Mouse (Mus musculus): ENCODE data around the gene Dgkz.
A peak's percentile ranks its signal among the peaks of the same experiment; 100 is the strongest.

The Dgkz gene

DNA sequence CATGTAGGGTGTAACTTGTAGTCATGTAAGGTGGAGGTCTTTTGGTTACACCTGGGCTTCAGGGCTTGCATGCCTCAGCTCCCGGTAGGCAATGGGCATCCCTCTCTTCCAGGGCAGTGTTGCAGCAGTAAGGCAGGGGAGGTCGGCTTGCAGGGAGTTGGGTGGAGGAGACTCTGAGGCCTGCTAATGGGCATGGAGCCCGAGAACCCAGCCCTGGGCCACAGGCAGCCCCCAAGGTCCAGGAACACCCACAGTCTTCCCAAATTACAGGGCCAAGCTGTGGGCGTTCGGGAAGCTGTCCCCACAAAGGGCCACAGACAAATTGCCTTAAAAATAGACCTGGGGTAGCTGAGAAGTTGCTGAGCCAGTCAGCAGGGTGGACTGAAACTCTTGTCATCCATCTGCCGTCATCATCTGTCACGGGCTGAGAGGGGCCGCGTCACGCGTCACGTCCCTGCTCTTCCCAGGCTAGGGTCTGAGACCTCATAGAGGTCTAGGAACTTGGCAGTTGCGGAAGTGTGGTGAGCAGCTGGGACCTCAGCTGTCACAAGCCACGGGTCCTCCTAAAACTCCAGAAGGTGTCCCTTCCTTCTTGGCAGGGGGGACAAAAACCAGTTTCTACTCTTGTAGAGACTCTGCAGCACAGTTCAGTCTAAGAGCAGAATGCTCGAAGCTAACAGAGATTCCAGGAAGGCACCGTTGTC lies 22.4 kb upstream of the Dgkz start:
- no peak for ATAC-seq (ENCODE audit: insufficient number of reproducible peaks, low FRiP score, low TSS enrichment)

DNA sequence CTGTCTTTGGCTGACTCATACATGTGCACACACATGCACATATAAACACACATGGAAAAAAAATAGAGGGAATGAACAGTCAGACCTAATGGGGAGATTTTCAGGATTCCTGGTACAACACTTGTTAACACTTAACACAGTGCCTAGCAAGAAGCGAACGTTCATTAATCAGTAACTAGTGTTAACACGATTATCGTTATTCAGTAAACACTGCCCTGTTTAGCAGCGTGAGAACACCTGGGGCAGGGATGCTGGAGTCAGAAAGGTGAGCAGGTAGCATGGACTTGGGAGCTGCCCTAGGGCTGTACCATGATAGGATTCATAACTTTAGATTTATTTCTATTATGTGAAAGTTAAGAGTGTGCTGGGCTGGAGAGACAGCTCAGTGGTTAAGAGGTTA lies 20.3 kb upstream of the Dgkz start:
- ATAC-seq (ENCODE audit: insufficient number of reproducible peaks, low FRiP score, low TSS enrichment), result no peak

DNA sequence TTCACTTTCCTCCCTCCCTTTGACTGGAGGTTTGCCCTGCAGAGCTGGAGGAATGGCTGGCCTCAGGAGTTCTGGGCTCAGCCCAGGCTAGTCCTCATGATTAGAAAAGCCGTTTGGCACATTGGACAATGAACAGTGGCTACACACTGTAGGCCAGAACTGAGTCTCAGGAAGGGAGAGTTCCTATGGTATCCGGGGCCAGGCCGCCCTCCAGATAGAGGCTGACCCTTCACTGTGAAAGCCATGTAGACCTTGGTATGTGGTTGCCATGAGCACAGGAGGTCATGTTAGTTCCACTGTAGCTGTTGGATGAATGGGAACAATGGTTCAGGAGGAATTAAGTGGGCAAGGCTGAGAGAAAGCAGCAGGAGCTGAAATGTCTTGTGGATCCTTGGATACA lies 17.7 kb upstream of the Dgkz start:
- ATAC-seq (ENCODE audit: insufficient number of reproducible peaks, low FRiP score, low TSS enrichment), result no peak

DNA sequence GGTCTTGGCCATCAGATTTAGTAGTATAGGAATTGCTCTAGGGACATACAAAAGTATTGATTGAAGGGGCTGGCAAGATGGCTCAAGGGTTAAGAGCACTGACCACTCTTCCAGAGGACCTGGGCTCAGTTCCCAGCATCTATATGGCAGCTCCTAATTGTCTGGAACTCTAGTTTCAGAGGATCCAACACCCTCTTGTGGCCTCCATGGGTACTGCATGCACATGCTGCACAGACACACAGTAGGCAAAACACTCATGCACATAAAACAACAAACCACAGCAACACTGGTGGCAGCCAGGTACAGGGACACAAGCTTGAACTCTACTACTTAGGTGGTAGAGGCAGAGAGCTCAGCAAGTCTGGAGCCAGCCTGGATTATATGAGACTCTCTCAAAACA lies 14.1 kb upstream of the Dgkz start:
- ATAC-seq (ENCODE audit: insufficient number of reproducible peaks, low FRiP score, low TSS enrichment), result no peak

DNA sequence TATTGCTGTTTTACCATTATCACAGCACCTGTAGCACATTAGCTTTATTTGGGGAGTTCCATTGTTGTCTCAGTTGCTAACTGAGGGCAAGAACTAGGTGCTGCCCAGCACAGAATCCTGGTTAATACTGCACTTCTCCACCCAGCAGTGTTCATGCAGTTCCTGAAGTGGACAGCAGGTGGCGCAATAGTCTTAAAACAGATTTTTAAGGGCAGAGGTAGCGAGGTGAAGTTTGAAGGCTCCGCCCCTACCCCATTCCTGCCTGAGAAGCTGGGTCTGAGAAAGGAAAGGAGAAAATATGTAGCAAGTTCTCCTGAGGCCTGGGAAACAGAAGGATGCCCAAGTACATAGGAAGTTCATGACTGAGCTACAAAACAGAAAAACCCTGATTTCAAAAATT lies 11.9 kb upstream of the Dgkz start:
- ATAC-seq (ENCODE audit: insufficient number of reproducible peaks, low FRiP score, low TSS enrichment), result peak; percentile 58

DNA sequence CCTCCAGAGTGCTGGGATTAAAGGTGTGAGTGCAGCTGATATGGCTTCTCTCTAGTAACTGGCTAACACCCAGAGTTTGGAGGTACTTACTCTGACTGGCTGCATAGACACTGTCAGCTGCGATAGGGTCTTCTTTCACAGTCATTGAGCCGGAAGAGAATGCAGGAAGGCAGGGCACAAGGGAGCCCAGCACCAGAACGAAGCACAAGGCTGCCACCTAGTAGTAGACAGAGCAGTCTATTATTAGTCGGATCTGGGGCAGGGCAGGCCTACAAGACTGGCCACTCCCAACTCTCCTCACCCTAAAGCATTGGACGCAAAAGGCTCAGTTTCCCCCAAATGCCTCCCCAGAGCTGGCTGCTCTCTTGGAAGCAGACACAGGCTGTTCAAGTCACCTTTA lies 10.4 kb upstream of the Dgkz start:
- peak; percentile 60; the same call in 1 of the 2 replicates for ATAC-seq (ENCODE audit: insufficient number of reproducible peaks, low FRiP score, low TSS enrichment)

DNA sequence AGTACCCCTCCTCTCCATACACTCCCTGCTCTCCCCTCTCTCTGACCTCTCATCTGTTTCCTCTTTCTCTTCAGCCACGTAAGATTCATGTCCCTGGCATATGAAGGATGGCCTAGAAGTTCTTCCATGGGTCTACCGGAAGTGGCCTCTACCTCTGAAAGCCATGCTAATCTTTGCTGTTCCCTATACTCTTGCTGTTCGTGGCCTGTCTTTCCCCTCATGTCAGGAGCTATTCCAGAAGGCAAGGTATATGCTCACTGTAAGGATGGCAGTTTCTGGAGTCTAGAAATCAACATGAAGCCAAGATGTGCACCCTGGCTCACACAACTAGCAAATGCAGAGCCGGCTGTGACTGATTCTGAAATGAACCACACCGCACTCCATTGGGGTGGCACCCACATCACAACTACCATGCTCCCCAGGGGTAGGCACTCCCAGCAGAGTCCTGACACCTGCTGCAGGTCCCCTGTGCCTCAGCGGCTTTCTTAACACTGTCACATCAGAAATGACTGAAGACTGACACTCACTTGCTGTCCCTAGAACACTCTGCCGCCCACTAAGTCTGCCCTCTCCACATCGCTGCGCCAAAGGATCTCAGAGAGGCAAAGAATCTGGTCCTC lies 9.4 kb upstream of the Dgkz start:
- ATAC-seq (ENCODE audit: insufficient number of reproducible peaks, low FRiP score, low TSS enrichment), result no peak

DNA sequence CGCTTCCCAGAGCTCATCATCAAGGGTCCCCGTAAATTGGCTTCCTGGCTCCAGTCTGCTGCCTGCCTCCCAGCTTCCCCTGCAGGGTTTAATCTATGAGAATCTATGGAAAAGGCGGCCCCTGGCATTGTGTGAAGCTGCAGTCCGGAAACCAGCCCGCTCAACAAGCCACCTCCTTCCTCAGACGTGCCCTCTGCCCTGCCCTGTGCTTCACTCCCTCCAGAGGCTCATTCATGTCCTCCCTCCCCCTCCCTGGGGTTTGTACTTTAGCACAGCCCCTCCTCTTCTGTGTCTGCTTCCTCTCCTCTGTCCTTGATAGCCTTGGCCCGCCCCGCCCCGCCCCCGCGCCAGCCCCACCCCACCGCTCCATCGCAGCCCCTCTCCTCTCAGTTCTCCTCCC lies 8.8 kb upstream of the Dgkz start:
- ATAC-seq (ENCODE audit: insufficient number of reproducible peaks, low FRiP score, low TSS enrichment), result no peak

DNA sequence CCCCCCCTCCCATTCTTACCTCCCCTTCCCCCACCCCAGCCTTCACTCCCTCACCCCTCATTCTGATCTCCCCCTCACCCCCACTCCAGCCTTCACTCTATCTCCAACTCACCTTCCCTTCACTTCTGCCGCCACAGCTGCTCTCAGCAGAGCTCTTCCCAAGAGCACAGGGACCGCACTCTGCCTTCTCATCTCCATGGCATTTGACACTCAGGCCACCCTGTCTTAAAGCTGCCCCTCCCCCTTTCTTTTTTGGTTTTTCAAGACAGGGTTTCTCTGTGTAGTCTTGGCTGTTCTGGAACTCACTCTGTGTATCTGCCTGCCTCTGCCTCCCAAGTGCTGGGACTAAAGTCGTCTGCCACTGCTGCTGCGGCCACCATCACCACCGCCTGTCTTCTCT lies 5.2 kb upstream of the Dgkz start:
- no peak for ATAC-seq (ENCODE audit: insufficient number of reproducible peaks, low FRiP score, low TSS enrichment)

DNA sequence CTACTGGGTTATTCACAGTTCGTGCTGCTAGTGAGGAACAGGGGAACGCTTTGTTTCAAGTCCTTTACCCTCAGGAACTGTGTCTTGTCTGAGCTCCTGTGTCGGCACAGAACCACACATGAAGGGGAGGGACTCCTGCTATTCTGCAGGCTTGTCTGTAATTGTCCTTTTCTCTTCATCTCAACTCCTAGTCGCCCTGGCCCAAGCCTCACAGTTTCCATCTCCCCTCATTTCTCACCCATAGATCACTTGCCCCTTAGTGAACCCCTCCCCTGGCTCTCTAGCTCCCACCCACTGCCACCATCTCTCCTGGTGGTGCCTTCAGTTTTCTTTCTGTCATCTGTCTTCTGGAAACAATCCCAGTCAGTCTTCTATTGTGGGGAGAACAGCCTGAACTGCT lies 4.6 kb upstream of the Dgkz start:
- ATAC-seq (ENCODE audit: insufficient number of reproducible peaks, low FRiP score, low TSS enrichment), result no peak

DNA sequence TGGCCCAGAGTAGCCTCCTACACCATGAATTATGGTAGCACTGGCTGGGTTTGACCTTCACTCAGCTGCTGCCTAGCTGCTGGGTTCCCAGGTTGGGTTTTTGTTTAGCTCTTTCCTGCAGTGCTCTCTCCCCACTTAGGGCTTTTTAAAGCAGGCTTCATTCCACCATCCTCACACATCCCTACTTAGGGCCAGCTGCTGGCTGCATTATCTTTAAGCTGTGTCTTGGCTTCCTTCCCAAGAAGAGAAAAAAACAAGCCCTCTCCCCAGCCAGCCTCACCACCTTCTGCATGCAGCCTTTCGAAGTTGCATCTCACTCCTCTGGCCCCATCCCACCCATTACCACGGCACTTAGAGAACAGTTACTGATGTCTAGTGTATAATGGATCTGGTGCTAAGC lies 2.9 kb upstream of the Dgkz start:
- ATAC-seq (ENCODE audit: insufficient number of reproducible peaks, low FRiP score, low TSS enrichment), result no peak

DNA sequence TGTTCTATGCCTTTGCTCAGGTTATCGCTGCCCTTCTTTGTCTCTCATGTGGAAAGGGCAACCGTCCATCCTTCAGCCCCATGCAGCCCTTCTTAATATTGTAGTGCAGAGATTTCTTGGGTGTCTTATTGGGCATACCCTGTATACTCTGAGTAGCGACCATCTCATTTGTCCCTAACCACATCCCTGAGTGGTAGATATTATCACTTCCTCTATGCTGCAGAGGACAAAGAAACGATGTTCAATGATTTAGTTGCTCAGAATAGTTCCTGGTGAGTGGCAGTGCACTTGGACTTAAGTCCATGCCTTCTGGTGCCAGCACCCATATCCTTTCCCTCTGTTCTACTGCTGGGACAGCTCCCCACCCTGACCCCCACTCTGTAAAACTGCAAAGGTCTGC lies 2.3 kb upstream of the Dgkz start:
- ATAC-seq (ENCODE audit: insufficient number of reproducible peaks, low FRiP score, low TSS enrichment), result no peak

DNA sequence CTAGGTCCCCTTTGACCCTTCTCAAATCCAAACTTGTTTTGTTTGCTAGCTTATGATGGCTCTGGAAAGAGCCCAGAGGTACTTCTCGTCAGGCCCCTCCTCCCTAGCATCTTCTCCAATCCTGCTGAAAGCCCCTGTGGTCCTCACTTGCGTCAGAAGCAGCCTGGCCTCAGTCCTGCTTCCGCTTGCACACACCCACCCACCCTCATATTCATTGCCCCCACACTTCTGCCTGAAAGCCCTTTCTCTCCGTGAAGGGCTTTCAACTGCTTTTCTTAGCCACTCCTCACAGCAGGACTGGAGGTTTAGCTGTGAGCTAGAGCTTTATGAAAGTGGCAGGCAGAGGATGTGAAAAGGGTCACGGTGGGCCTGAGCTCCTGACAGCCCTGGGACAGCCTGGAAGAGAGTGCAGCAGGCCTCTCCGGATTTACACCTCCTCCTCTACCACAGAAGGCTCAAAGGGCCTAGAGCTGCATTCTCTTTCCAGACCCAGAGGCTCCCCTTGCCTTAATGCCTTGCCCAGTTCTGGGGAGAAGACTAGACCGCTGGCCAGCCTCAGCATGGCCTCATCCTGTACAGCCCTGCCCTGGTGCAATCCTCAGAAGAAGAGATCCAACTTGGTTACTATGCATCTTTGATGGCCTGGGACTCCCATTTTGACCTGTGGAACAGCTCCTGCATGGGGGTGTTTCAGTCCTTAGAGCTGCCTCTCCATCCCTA lies 2.1 kb downstream of the Dgkz start:
- ATAC-seq (ENCODE audit: insufficient number of reproducible peaks, low FRiP score, low TSS enrichment), result no peak

DNA sequence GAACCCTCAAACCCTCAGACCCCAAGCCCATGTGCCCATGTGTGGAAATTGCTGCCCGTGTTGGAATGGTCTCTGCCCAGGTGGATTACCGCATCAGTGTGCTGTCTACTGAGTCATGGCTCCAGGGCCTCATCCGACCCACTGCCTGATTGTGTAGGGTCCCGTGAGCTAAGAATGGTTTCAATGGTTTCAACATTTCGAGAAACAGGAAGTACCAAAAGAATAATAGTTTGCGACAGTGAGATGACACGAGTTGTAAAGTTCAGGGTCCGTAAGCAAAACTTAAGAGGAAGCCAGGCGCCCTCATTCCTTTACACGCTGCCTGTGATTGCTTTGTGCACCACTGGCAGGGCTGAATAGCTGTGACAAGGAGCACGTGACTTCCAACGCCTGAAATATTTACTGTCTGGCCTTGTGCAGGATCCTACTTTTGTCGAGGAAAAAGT lies 3.5 kb downstream of the Dgkz start:
- ATAC-seq (ENCODE audit: insufficient number of reproducible peaks, low FRiP score, low TSS enrichment), result no peak

DNA sequence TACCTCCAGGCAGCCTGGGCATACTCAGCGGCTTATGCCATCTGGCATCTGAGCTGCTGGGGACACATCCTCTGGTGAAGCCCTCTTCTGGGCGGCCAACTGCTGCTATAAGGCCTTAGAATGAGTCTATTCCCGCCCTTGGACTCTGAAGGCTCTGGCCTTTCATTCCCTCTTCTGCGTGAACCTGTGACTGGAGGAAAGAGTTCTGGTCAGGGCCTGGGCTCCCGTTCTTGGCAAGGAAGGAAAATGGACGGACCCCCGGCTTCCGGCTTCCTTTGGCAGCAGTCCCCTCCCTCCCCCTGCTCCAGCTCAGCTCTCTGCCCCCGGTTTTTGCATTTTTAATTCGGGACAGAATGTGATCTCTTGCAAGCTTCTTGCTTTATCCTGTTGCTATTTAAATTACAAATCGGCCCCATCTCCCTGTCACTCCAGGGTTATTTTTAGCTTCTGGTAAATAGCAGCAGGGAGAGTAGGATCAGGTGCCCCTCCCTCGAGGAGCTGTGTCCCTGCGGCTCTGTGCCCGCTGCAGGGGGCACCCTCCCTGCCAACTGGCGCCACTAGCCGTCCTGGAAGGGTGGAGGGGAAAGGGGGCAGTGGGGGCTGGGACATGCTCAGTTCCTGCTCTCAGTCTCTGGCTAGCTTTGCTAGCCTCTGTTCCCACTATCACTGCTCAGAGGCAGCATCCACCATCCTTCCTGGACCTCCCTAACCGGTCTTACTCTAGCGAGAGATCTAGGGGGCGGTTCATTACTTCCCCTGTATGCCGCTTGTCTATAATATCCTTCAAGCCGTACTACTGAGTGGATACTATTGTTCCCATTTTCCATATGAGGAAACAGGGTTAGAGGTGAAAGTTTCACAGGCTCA lies 4.2 kb downstream of the Dgkz start:
- ATAC-seq (ENCODE audit: insufficient number of reproducible peaks, low FRiP score, low TSS enrichment), result peak; percentile 42

DNA sequence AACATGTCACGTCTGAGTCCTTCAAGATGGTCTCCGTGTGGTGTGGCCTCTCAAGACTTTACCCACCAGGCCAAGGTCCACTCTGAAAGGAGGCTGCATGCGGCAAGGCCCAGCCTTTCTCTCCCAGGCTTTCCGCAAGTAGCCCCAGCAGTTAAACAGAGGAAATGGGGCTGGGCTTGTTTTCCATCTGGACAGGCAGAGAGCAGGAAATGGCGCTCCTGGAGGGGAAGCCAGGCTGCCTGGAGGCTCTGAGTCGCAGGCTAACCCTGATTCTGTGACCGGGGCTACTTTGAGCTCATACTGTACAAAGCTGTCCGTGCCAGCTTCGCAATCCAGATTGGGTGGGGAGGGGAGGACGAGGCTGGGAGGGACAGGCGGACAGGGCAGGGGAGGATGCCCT lies 7.7 kb downstream of the Dgkz start:
- no peak for ATAC-seq (ENCODE audit: insufficient number of reproducible peaks, low FRiP score, low TSS enrichment)

DNA sequence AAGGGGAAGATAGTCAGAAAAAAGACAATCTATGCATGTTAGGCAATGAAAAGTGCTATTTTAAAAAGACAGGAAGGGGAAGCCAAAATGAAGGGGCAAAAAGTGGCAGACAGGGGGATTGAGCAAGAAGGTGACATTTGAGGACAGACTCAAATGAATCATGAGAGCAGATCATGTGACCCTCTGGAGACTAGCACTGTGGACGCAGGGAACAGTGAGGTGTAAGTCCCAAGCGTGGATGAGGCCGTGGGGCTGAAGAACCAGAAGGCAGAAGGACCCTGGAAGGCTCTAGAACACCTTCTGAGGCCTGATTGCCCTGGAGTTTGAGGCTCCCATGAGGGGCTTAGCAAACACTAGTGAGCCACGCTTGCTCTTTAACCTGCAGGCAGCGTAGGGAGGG lies 9.3 kb downstream of the Dgkz start:
- no peak for ATAC-seq (ENCODE audit: insufficient number of reproducible peaks, low FRiP score, low TSS enrichment)

DNA sequence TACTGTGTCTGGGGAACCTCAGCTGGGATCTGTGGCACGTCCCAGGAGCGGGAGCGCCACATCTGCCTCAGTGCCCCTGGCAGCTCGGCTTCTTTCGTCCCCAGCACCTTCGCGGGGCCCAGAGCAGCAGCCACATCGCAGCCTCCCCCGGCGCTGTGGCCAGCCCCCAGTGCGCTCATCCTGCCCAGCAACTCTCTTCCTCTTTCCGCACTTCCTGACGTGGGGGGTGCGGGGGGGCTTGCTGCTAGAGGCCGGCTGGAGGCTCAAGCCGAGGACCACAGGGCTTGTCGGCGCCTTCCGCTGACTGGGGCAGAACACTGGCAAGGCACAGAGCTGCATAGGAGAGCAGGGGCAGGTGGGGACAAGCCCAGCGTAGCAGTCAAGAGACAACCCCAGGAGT lies 10.2 kb downstream of the Dgkz start:
- ATAC-seq (ENCODE audit: insufficient number of reproducible peaks, low FRiP score, low TSS enrichment), result no peak

DNA sequence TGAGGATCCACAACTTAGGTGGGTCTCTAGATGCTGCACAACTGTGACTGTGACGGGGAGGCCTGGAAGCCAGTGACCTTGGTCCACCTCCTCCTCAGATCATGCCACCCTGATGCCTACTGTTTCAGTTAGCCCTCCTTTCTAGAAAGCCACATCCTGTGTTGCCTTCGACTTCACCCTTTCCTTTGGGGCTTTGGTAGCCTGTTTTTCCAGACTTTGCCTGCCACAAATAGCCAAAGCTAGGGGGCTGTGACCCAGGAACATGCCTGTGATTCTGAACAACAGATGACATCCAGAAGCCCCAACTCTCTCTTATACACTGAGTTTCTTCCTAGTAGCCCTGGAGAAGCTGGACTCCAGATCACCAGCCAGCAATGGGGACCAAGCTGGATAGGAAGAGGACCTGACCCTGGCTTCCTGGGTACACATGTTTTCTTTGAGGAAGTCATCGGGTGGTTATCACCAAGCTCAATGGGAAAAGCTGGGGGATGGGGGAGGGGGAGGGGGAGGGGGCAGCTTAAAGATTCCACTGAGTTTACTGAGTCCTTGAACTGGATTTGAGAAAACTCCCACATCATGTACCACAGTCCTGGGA lies 11.0 kb downstream of the Dgkz start:
- ATAC-seq (ENCODE audit: insufficient number of reproducible peaks, low FRiP score, low TSS enrichment), result no peak

DNA sequence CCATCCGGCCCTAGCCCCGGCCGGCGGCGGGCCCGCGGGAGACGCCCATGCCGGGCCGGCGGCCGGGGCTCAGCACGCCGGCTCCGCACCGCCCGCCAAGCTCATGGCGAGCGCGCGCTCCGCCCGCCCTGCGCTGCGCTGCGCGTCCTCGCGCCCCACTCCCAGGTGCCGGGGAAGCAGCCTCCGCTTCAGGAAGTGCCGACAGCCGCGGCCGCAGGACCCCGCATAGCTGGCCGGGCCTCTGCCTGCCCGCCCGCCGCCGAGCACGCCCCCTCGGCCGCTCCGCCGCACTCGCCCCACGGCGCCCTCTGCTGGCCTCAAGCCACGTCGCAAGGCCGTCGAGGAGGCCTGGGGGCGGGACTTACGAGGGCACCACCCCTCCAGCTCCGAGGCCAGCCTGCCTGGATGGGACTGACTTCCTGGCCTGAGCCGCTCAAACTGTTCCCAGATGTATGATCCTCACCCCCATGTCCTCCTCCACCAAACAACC lies 12.2 kb downstream of the Dgkz start:
- peak; percentile 75 for ATAC-seq (ENCODE audit: insufficient number of reproducible peaks, low FRiP score, low TSS enrichment)

Measured in cerebellum, adult (tissue).